Mouse (Mus musculus) lung, embryonic 15.5 days (tissue): ENCODE measurements around the gene Frmd4a. TPM values are rescaled to one million over a fixed set of nuclear protein-coding genes. Genes with fewer than 3 reads are reported as not detected.

ENCODE experiments used
- ATAC-seq: fragments of 200-750 bp; cut with Nextera tagmentation; 2 replicates; pipeline ENCODE4 v1.8.0; 2017; ENCODE audit warnings: moderate number of reproducible peaks, borderline replicate concordance; ENCODE audit not compliant: low FRiP score, low TSS enrichment; ENCODE audit errors: extremely low read depth
- H3K27ac ChIP-seq: fragments of 300-500 bp; sonication (generic); 2 replicates; pipeline ENCODE4 v1.5.1; 2015; ENCODE audit warnings: moderate library complexity, mild to moderate bottlenecking, inconsistent platforms
- H3K27me3 ChIP-seq: fragments of 300-500 bp; sonication (generic); 2 replicates; pipeline ENCODE4 v1.6.1; 2015; ENCODE audit warnings: inconsistent platforms
- H3K36me3 ChIP-seq: fragments of 300-500 bp; sonication (generic); 2 replicates; pipeline ENCODE4 v1.6.1; 2015; ENCODE audit warnings: inconsistent platforms
- H3K4me1 ChIP-seq: fragments of 300-500 bp; sonication (generic); 2 replicates; pipeline ENCODE4 v1.6.1; 2015; ENCODE audit warnings: inconsistent platforms
- H3K4me2 ChIP-seq: fragments of 300-500 bp; sonication (generic); 2 replicates; pipeline ENCODE4 v1.6.1; 2015; ENCODE audit warnings: inconsistent platforms, mild to moderate bottlenecking, moderate library complexity
- H3K4me3 ChIP-seq: fragments of 300-500 bp; sonication (generic); 2 replicates; pipeline ENCODE4 v1.5.1; 2015; ENCODE audit warnings: mild to moderate bottlenecking, inconsistent platforms
- H3K9ac ChIP-seq: fragments of 300-500 bp; sonication (generic); 2 replicates; pipeline ENCODE4 v1.6.1; 2015; ENCODE audit warnings: inconsistent platforms
- H3K9me3 ChIP-seq: fragments of 300-500 bp; sonication (generic); 2 replicates; pipeline ENCODE4 v1.6.1; 2016; ENCODE audit warnings: inconsistent platforms
- WGBS: fragments of 180-500 bp; shearing (Covaris S2); methylation state at CpG from one replicate; pipeline ENCODE4 v1.1.7; 2015; 5-methylcytosine and 5-hydroxymethylcytosine counted together
- polyA plus RNA-seq: library from polyadenylated mRNA; unstranded; fragments of >200 nt; fragmentation: Nextera tagmentation; extraction: Ambion mirVana; gene quantifications from 2 replicates; pipeline ENCODE4 v1.2.1, GENCODE M21; 2015

Gene Frmd4a
- polyA plus RNA-seq, 1 experiment from 2014 or later, result 33.5 TPM

DNA sequence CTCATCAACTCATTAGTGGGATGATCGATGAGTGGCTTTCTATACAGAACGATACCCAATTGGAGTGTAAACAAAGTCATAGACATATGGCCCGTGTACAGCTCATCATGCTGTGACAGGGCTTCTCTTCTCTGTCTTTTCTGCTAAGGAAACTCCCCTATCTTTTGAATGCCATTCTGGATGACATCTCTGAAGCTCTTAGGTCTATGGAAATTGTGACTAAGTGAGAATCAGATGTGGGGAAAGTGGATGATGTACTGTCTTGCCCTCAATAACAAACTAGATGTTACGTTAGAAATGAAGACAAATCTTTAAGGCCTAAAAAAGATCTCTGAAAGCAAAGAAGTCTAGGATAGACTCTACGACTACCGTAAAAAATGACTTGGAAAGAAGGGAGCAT lies 362.9 kb downstream of the Frmd4a start:
- 73% methylated on average over 6 of the region's 6 CpGs for WGBS
- no peaks in the 10 kb centered on the region for H3K9me3 ChIP-seq
- H3K4me2 ChIP-seq, result no peak overlapping the region
- ATAC-seq, result no peak
- no peaks in the 10 kb centered on the region for H3K4me1 ChIP-seq
- H3K36me3 ChIP-seq, result no peaks in the 10 kb centered on the region
- H3K4me3 ChIP-seq, result no peak overlapping the region
- H3K9ac ChIP-seq, result no peak overlapping the region
- H3K27me3 ChIP-seq, result no peaks in the 10 kb centered on the region
- H3K27ac ChIP-seq, result no peak overlapping the region

DNA sequence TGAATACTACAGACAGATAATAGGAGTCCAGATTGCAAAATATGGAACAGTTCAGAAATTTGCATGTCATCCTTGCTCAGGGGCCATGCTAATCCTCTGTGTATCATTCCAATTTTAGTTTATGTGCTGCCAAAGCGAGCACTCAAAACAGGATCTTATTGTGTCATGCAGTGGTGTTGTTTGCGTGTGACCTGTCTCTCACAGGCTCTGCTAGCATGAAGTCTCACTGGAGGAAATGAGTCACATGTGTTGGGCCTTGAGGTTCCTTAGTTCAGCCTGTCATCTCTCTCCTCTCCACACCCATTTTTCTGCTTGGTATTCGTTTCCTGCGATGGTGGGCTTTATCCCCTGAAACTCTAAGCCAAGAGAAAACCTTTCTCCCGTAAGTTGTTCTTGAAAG lies 363.4 kb downstream of the Frmd4a start:
- Histone ChIP-seq H3K4me2 (no peak overlapping the region), H3K27ac (no peak overlapping the region), H3K36me3 (no peaks in the 10 kb centered on the region), H3K4me3 (no peak overlapping the region), H3K4me1 (no peaks in the 10 kb centered on the region), H3K27me3 (no peaks in the 10 kb centered on the region), H3K9me3 (no peaks in the 10 kb centered on the region), H3K9ac (no peak overlapping the region)
- WGBS, result 80% methylated on average over 5 of the region's 5 CpGs
- ATAC-seq, result no peak

GRCm38 (mm10) chr2:4386468-4386867 lies 369.0 kb downstream of the Frmd4a start:
- Histone ChIP-seq H3K36me3 (no peaks in the 10 kb centered on the region), H3K4me3 (no peak overlapping the region), H3K27ac (no peak overlapping the region), H3K27me3 (no peaks in the 10 kb centered on the region), H3K4me2 (no peak overlapping the region), H3K9ac (no peak overlapping the region), H3K4me1 (peaks cover 18% of the 10 kb centered on the region), H3K9me3 (no peaks in the 10 kb centered on the region)
- WGBS, result 44% methylated on average over 6 of the region's 6 CpGs
- ATAC-seq, result no peak

DNA sequence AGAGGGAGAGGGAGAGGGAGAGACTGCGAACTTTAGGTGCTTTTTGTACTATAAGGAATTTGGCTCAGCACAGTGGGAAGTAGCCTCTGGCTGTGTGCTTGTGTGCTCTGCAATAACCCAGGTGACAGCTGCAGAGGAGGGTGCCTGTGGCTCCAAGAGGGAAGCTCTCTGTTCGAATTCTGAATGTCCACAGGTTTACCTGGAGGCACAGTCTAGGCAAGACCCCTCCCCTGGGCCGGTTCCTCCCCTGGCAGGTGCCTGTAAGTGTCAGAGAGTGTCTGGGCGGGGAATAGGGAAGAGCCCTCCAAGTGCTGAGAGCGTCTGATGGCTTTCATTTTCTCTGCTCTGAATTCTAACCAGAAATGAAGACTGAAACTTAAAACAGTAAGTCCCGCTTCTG lies 371.8 kb downstream of the Frmd4a start:
- peak overlapping the region; percentile 50 for H3K4me2 ChIP-seq
- no peaks in the 10 kb centered on the region for H3K36me3 ChIP-seq
- peak; percentile 39; the same call in 1 of the 2 replicates for ATAC-seq
- 0 out of 2 replicates have a peak overlapping the region, but pooled peaks have one; percentile 20 for H3K9ac ChIP-seq
- no peaks in the 10 kb centered on the region for H3K27me3 ChIP-seq
- H3K27ac ChIP-seq, result 0 out of 2 replicates have a peak overlapping the region, but pooled peaks have one; percentile 39
- no peaks in the 10 kb centered on the region for H3K9me3 ChIP-seq
- H3K4me3 ChIP-seq, result peak overlapping the region; percentile 27
- 28% methylated on average over 6 of the region's 6 CpGs for WGBS
- H3K4me1 ChIP-seq, result peaks cover 23% of the 10 kb centered on the region

DNA sequence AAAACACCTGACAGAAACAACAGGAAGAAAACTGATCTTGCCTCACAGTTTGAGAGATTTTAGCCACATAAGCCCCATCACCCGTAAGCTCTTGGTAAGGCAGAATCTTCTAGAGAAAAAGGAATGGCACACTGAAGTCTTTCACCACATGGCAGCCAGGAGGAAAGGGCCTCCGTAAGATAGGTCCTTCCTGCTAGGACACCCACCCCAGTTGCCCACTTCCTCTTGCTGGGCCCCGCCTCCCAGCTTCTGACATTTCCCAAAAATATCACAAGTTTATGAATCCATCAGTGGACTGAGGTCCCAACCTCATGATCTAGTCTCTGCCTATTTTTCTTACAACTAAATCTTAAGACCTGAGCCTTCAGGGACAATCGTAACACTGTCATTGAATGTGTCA lies 373.6 kb downstream of the Frmd4a start:
- WGBS, result 69% methylated on average over 4 of the region's 4 CpGs
- no peak for ATAC-seq
- Histone ChIP-seq H3K27ac (peak overlapping the region; percentile 64), H3K9me3 (no peaks in the 10 kb centered on the region), H3K4me3 (no peak overlapping the region), H3K27me3 (no peaks in the 10 kb centered on the region), H3K9ac (no peak overlapping the region), H3K4me2 (no peak overlapping the region), H3K36me3 (no peaks in the 10 kb centered on the region), H3K4me1 (peaks cover 23% of the 10 kb centered on the region)

GRCm38 (mm10) chr2:4391678-4392085 lies 374.2 kb downstream of the Frmd4a start:
- H3K36me3 ChIP-seq, result no peaks in the 10 kb centered on the region
- no peaks in the 10 kb centered on the region for H3K9me3 ChIP-seq
- ATAC-seq, result peak; percentile 28; the same call in 1 of the 2 replicates
- WGBS, result 18% methylated on average over 7 of the region's 7 CpGs
- H3K27me3 ChIP-seq, result no peaks in the 10 kb centered on the region
- no peak overlapping the region for H3K9ac ChIP-seq
- peak overlapping the region; percentile 29 for H3K4me2 ChIP-seq
- no peak overlapping the region for H3K4me3 ChIP-seq
- H3K27ac ChIP-seq, result peak overlapping the region; percentile 64
- peaks cover 23% of the 10 kb centered on the region for H3K4me1 ChIP-seq

- no peak for ATAC-seq
- H3K4me1 ChIP-seq, result peaks cover 23% of the 10 kb centered on the region
- 87% methylated on average over 4 of the region's 4 CpGs for WGBS
- H3K4me2 ChIP-seq, result no peak overlapping the region
- no peaks in the 10 kb centered on the region for H3K9me3 ChIP-seq
- H3K4me3 ChIP-seq, result no peak overlapping the region
- H3K27ac ChIP-seq, result no peak overlapping the region
- no peak overlapping the region for H3K9ac ChIP-seq
- H3K27me3 ChIP-seq, result no peaks in the 10 kb centered on the region
- no peaks in the 10 kb centered on the region for H3K36me3 ChIP-seq
Measured at GRCm38 (mm10) chr2:4393046-4393445, 375.5 kb downstream of the Frmd4a start.

DNA sequence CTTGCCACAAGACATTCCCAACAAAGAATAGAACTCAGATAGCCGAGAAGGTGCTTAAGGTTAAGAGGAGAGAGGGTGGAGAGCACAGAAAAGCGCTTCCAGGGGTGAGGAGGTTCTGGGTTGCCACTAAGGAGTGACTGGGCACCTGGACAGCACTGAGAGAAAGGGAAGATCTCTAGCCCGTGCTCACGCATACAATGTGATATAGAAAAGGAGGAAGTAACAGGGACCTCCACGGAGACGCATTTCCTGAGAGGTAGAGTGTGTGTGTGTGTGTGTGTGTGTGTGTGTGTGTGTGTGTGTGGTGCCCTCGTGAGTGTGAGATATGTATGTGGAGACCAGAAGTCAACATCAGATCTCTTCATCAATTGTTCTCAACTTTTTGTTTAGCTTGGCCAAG lies 377.1 kb downstream of the Frmd4a start:
- H3K36me3 ChIP-seq, result no peaks in the 10 kb centered on the region
- H3K4me3 ChIP-seq, result no peak overlapping the region
- no peaks in the 10 kb centered on the region for H3K27me3 ChIP-seq
- no peak overlapping the region for H3K4me2 ChIP-seq
- H3K4me1 ChIP-seq, result peaks cover 23% of the 10 kb centered on the region
- ATAC-seq, result no peak
- H3K9ac ChIP-seq, result no peak overlapping the region
- H3K9me3 ChIP-seq, result no peaks in the 10 kb centered on the region
- 73% methylated on average over 7 of the region's 7 CpGs for WGBS
- no peak overlapping the region for H3K27ac ChIP-seq

GRCm38 (mm10) chr2:4399721-4400120 lies 382.2 kb downstream of the Frmd4a start:
- Histone ChIP-seq H3K4me1 (peaks cover 26% of the 10 kb centered on the region), H3K27me3 (no peaks in the 10 kb centered on the region), H3K4me3 (no peak overlapping the region), H3K4me2 (no peak overlapping the region), H3K27ac (no peak overlapping the region), H3K9ac (no peak overlapping the region), H3K36me3 (no peaks in the 10 kb centered on the region), H3K9me3 (no peaks in the 10 kb centered on the region)
- WGBS, result 17% methylated on average over 1 of the region's 1 CpGs
- no peak for ATAC-seq

DNA sequence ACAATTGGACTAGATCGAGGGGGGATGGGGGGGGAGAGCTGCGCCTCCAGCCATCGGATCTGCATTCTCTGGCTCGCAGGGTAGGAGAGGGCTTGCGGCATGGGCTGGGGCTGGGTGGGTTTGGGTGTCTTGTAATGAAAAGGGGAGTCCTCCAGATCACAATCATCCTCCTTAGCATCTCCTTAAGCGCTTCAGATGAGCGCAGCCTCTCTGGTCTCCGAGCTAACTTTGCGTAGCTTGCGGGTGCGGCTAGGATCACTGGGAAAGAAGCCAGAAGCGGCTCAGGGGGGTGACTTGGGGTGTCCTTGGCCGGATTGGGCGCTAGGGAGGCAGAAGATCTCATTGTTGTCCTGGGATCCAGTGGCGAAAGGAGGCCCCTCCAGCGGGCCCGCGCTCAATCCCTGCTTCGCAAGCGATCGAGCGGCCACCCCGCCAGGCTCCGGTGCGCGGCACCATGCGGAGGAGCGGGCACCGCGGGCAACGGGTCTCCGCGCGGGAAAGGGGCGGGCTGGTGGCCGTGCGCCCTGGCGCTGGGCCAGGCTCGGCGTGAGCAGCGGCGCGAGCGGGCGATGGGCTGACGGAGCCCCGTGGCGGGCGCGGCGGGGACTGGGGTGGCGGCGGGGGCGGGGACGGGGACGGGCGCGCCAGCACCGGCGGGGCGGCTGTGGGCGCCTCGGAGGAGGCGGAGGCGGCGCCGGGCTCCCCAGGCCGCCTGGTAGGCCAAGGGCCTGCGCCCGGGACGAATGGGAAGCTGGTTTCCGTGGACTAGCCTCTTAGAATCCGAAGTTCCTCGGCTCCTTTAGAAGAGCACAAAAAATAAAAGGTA lies 383.5 kb downstream of the Frmd4a start:
- Histone ChIP-seq H3K9me3 (no peaks in the 10 kb centered on the region), H3K9ac (peak overlapping the region; percentile 73), H3K4me3 (peak overlapping the region; percentile 75), H3K4me2 (peak overlapping the region; percentile 89), H3K27ac (peak overlapping the region; percentile 92), H3K27me3 (no peaks in the 10 kb centered on the region), H3K4me1 (peaks cover 26% of the 10 kb centered on the region), H3K36me3 (no peaks in the 10 kb centered on the region)
- WGBS, result under 1% methylated on average over 59 of the region's 74 CpGs
- peak; percentile 71 for ATAC-seq

GRCm38 (mm10) chr2:4401597-4402581 lies 384.4 kb downstream of the Frmd4a start:
- no peaks in the 10 kb centered on the region for H3K27me3 ChIP-seq
- ATAC-seq, result peak; percentile 57; the same call in 1 of the 2 replicates
- no peaks in the 10 kb centered on the region for H3K9me3 ChIP-seq
- H3K27ac ChIP-seq, result peak overlapping the region; percentile 92
- no peaks in the 10 kb centered on the region for H3K36me3 ChIP-seq
- under 1% methylated on average over 28 of the region's 28 CpGs for WGBS
- H3K4me3 ChIP-seq, result peak overlapping the region; percentile 75
- H3K4me1 ChIP-seq, result peaks cover 31% of the 10 kb centered on the region
- H3K9ac ChIP-seq, result peak overlapping the region; percentile 73
- peak overlapping the region; percentile 89 for H3K4me2 ChIP-seq
